ENCODE assay signal across 29 mouse cellular contexts in the genomic region with DNA sequence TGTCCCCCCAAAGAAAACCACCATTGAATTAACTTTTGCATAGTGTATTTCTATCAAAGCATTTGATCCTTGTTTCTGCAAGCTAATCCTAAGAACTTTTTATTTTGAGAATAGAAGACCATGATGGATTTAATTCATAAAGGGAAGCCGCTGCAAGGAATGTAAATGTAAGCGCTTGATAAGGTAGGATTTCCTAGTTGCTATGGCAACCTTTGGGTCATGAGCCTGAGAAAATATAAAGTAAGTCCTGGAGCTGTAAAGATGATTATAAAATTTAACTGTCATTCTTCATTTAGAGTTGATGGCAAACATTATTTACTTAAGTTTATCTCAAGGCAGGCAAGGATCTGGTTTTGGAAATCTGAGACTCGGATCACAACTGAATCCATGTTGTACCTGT.
DNase-seq lines count a peak whose midpoint lies in the region; ATAC-seq and TF ChIP-seq lines count a peak whose summit lies in the region.
"Had no signal": no experiment of that assay in that cellular context is flagged by ENCODE, and none has a peak within 500 bp of the region (broad histone marks: within the 10 kb centered on the region; RNA-seq: fewer than 3 reads in every experiment).

No protein-coding gene starts in this region.

- no peak overlapping the region for H3K4me2 ChIP-seq in forebrain, embryonic 15.5 days (replicated peaks)
- H3K4me2 ChIP-seq in forebrain, embryonic 16.5 days (ENCODE audit: low read length): no peak overlapping the region
- H3K4me2 ChIP-seq: embryonic facial prominence, embryonic 15.5 days; forebrain, embryonic 12.5 days; kidney, embryonic 15.5 days; limb, embryonic 15.5 days; liver, embryonic 13.5 days; stomach, embryonic 15.5 days had no signal

- no peak for TF ChIP-seq CTCF in left cerebral cortex, adult 2 months (IDR thresholded peaks at IDR 0.05)
- no peak for TF ChIP-seq CTCF in brain, embryonic 14.5 days (IDR thresholded peaks at IDR 0.05; ENCODE audit: borderline replicate concordance, extremely low read depth, insufficient read depth, insufficient read length)

- no peaks in the 10 kb centered on the region for H3K9me3 ChIP-seq in forebrain, embryonic 15.5 days
- H3K9me3 ChIP-seq in forebrain, embryonic 16.5 days (ENCODE audit: control insufficient read depth, low read length): no peaks in the 10 kb centered on the region
- H3K9me3 ChIP-seq: embryonic facial prominence, embryonic 15.5 days; forebrain, embryonic 12.5 days; hindbrain, embryonic 10.5 days; kidney, embryonic 15.5 days; limb, embryonic 10.5 days; limb, embryonic 15.5 days; liver, embryonic 13.5 days; stomach, embryonic 15.5 days had no signal

- no peak for TF ChIP-seq POLR2A in brain, embryonic 14.5 days (IDR thresholded peaks at IDR 0.05; ENCODE audit: borderline replicate concordance, extremely low read depth, insufficient read depth, insufficient read length, poor library complexity, severe bottlenecking)

- no peak overlapping the region for H3K9ac ChIP-seq in forebrain, embryonic 15.5 days (replicated peaks)
- H3K9ac ChIP-seq in forebrain, embryonic 16.5 days (replicated peaks; ENCODE audit: low read depth, low read length): no peak overlapping the region
- H3K9ac ChIP-seq: embryonic facial prominence, embryonic 15.5 days; forebrain, embryonic 12.5 days; kidney, embryonic 15.5 days; limb, embryonic 15.5 days; liver, embryonic 13.5 days; stomach, embryonic 15.5 days had no signal

- no peak for ATAC-seq in forebrain, embryonic 15.5 days (replicated peaks)
- no peak for ATAC-seq in forebrain, embryonic 16.5 days
- ATAC-seq: lung, postnatal 0 days; Patski had no signal

- intact Hi-C loops in left cerebral cortex, adult 2 months (cut with DNase I): no loop called here
- intact Hi-C loops in left cerebral cortex, postnatal 36 days (cut with DNase I): no loop called here

- no peak overlapping the region for H3K4me3 ChIP-seq in forebrain, embryonic 15.5 days
- no peak overlapping the region for H3K4me3 ChIP-seq in forebrain, embryonic 16.5 days (replicated peaks; ENCODE audit: low read length)
- H3K4me3 ChIP-seq in left cerebral cortex, adult 2 months: no peak overlapping the region
- H3K4me3 ChIP-seq: embryonic facial prominence, embryonic 15.5 days; forebrain, embryonic 12.5 days; hindbrain, embryonic 10.5 days; kidney, embryonic 15.5 days; limb, embryonic 10.5 days; limb, embryonic 15.5 days; liver, embryonic 13.5 days; stomach, embryonic 15.5 days had no signal

- WGBS in forebrain, embryonic 15.5 days: 72% methylated on average over 3 of the region's 3 CpGs
- WGBS in forebrain, embryonic 16.5 days: 66% methylated on average over 3 of the region's 3 CpGs

- peaks cover 36% of the 10 kb centered on the region for H3K4me1 ChIP-seq in forebrain, embryonic 15.5 days
- H3K4me1 ChIP-seq in forebrain, embryonic 16.5 days (replicated peaks; ENCODE audit: control insufficient read depth, insufficient read depth, low read length): peaks cover 12% of the 10 kb centered on the region
- H3K4me1 ChIP-seq: limb, embryonic 15.5 days; liver, embryonic 13.5 days; stomach, embryonic 15.5 days had no signal

- H3K27me3 ChIP-seq in forebrain, embryonic 15.5 days: no peaks in the 10 kb centered on the region
- H3K27me3 ChIP-seq in forebrain, embryonic 16.5 days (replicated peaks; ENCODE audit: control insufficient read depth, insufficient read depth, low read length): no peaks in the 10 kb centered on the region
- H3K27me3 ChIP-seq: embryonic facial prominence, embryonic 15.5 days; forebrain, embryonic 12.5 days; kidney, embryonic 15.5 days; limb, embryonic 15.5 days; liver, embryonic 13.5 days; Patski; stomach, embryonic 15.5 days had no signal

- 0 out of 2 replicates have a peak overlapping the region, but pooled peaks have one; percentile 29 for H3K27ac ChIP-seq in forebrain, embryonic 15.5 days (replicated peaks)
- no peak overlapping the region for H3K27ac ChIP-seq in forebrain, embryonic 16.5 days (ENCODE audit: low read length)
- H3K27ac ChIP-seq in left cerebral cortex, adult 2 months: peak overlapping the region; percentile 75; the same call in 1 of the 2 replicates
- H3K27ac ChIP-seq: embryonic facial prominence, embryonic 15.5 days; forebrain, embryonic 12.5 days; hindbrain, embryonic 10.5 days; kidney, embryonic 15.5 days; limb, embryonic 10.5 days; limb, embryonic 15.5 days; liver, embryonic 13.5 days; macrophage; stomach, embryonic 15.5 days had no signal

- DNase-seq in left cerebral cortex, adult 2 months (ENCODE audit: extremely low spot score in 1 of 2, low spot score in 2 of 2): no peak
- no peak for DNase-seq in left cerebral cortex, postnatal 36 days (ENCODE audit: low spot score in 2 of 2)
- DNase-seq in brain, embryonic 14.5 days (ENCODE audit: low read depth): peak; percentile 68
- DNase-seq in naive thymus-derived CD4-positive, alpha-beta T cell, adult 2 months (ENCODE audit: low read depth): peak; percentile 17
- DNase-seq in urinary bladder, postnatal 25 days (ENCODE audit: low spot score): no peak
- DNase-seq: adrenal gland, postnatal 10 days; cerebellum, adult 11-12 months; cerebellum, adult 9-11 months; embryo, embryonic 11 days; gastrocnemius, postnatal 14 days; heart, postnatal 14 days; kidney, adult 18-20 months; kidney, postnatal 25 days; liver, embryonic 13.5 days; lung, adult 18-20 months; right cerebral cortex, postnatal 25 days had no signal

- no peaks in the 10 kb centered on the region for H3K36me3 ChIP-seq in forebrain, embryonic 15.5 days
- no peaks in the 10 kb centered on the region for H3K36me3 ChIP-seq in forebrain, embryonic 16.5 days (ENCODE audit: control insufficient read depth, insufficient read depth)
- H3K36me3 ChIP-seq: embryonic facial prominence, embryonic 15.5 days; forebrain, embryonic 12.5 days; G1E; hindbrain, embryonic 10.5 days; kidney, embryonic 15.5 days; limb, embryonic 10.5 days; limb, embryonic 15.5 days; liver, embryonic 13.5 days; stomach, embryonic 15.5 days had no signal

Comparison
In these comparisons a context has a peak if more than half of its experiments do, and no peak if none do; other contexts are left out.
1. DNase-seq: peak in brain, embryonic 14.5 days (single experiment) and naive thymus-derived CD4-positive, alpha-beta T cell, adult 2 months (single experiment); none in left cerebral cortex, adult 2 months (0 of 2), left cerebral cortex, postnatal 36 days (0 of 2) and urinary bladder, postnatal 25 days (single experiment).